Mouse (Mus musculus) lung, embryonic 15.5 days (tissue): ENCODE results near the gene Dkk3. TPM values are rescaled to one million over a fixed set of nuclear protein-coding genes. Genes with fewer than 3 reads are reported as not detected.

Source experiments
- ATAC-seq: fragments of 200-750 bp; cut with Nextera tagmentation; 2 replicates; pipeline ENCODE4 v1.8.0; 2017; ENCODE audit warnings: moderate number of reproducible peaks, borderline replicate concordance; ENCODE audit not compliant: low FRiP score, low TSS enrichment; ENCODE audit errors: extremely low read depth
- H3K27ac ChIP-seq: fragments of 300-500 bp; sonication (generic); 2 replicates; pipeline ENCODE4 v1.5.1; 2015; ENCODE audit warnings: moderate library complexity, mild to moderate bottlenecking, inconsistent platforms
- H3K27me3 ChIP-seq: fragments of 300-500 bp; sonication (generic); 2 replicates; pipeline ENCODE4 v1.6.1; 2015; ENCODE audit warnings: inconsistent platforms
- H3K36me3 ChIP-seq: fragments of 300-500 bp; sonication (generic); 2 replicates; pipeline ENCODE4 v1.6.1; 2015; ENCODE audit warnings: inconsistent platforms
- H3K4me1 ChIP-seq: fragments of 300-500 bp; sonication (generic); 2 replicates; pipeline ENCODE4 v1.6.1; 2015; ENCODE audit warnings: inconsistent platforms
- H3K4me2 ChIP-seq: fragments of 300-500 bp; sonication (generic); 2 replicates; pipeline ENCODE4 v1.6.1; 2015; ENCODE audit warnings: inconsistent platforms, mild to moderate bottlenecking, moderate library complexity
- H3K4me3 ChIP-seq: fragments of 300-500 bp; sonication (generic); 2 replicates; pipeline ENCODE4 v1.5.1; 2015; ENCODE audit warnings: mild to moderate bottlenecking, inconsistent platforms
- H3K9ac ChIP-seq: fragments of 300-500 bp; sonication (generic); 2 replicates; pipeline ENCODE4 v1.6.1; 2015; ENCODE audit warnings: inconsistent platforms
- H3K9me3 ChIP-seq: fragments of 300-500 bp; sonication (generic); 2 replicates; pipeline ENCODE4 v1.6.1; 2016; ENCODE audit warnings: inconsistent platforms
- WGBS: fragments of 180-500 bp; shearing (Covaris S2); methylation state at CpG from one replicate; pipeline ENCODE4 v1.1.7; 2015; 5-methylcytosine and 5-hydroxymethylcytosine counted together
- polyA plus RNA-seq: library from polyadenylated mRNA; unstranded; fragments of >200 nt; fragmentation: Nextera tagmentation; extraction: Ambion mirVana; gene quantifications from 2 replicates; pipeline ENCODE4 v1.2.1, GENCODE M21; 2015

The Dkk3 gene
- polyA plus RNA-seq, 1 experiment from 2014 or later: 44.2 TPM

DNA sequence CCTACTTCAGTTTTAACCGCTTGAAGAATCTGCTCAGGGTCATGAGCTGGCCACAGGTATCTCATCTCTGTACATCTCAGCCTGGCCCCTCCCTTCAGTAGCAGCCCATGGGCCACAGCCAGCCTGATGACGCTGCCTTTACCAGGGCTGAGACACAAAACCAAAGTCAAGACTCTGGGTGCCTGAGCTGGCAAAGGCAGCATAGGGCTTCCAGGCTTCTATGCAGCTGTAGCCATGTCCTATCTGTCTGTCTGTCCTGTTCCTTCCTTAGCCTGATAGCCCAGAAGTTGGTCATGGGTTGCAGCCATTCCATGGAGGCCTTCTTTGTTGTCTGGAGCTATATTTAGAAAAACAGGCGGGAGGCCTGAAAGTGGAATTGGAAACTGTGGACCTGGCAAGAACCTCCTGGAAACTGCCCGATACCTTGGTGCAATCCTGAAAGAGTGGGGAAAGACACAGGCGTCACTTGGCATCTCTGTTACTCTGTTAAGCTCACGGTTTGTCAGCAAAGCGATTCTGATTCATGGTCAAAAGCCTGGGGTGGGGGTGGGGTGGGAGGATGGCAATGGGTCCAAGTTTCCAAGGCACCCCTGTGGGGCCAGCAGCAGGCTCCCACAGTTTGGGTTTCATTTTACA is 33.1 kb downstream of the Dkk3 start:
- Histone ChIP-seq H3K4me3 (no peak overlapping the region), H3K4me2 (no peak overlapping the region), H3K4me1 (no peaks in the 10 kb centered on the region), H3K9ac (no peak overlapping the region), H3K27me3 (no peaks in the 10 kb centered on the region), H3K9me3 (no peaks in the 10 kb centered on the region), H3K27ac (no peak overlapping the region), H3K36me3 (no peaks in the 10 kb centered on the region)
- no peak for ATAC-seq
- 85% methylated on average over 7 of the region's 7 CpGs for WGBS

DNA sequence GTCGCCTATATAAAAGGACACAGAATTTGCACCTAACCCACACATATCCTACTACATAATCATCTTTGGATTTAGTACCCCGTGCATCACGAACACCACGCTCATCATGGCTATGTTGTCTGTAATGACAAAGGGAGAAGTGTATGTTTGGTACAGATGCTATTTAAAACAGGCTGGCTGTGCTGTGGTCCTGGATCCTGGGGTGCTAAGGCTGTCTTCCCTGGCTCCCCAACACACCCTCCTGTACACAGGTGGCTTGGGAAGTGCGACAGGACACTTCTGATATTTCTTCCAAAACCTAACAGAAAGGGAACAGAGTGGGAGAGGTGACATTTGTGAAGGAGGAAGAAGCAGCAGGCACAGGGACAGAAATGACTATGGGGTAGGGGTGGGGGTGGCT is 35.2 kb downstream of the Dkk3 start:
- no peak overlapping the region for H3K9ac ChIP-seq
- no peaks in the 10 kb centered on the region for H3K27me3 ChIP-seq
- H3K27ac ChIP-seq: no peak overlapping the region
- H3K4me3 ChIP-seq: no peak overlapping the region
- 85% methylated on average over 5 of the region's 5 CpGs for WGBS
- no peaks in the 10 kb centered on the region for H3K4me1 ChIP-seq
- H3K36me3 ChIP-seq: no peaks in the 10 kb centered on the region
- no peak overlapping the region for H3K4me2 ChIP-seq
- H3K9me3 ChIP-seq: no peaks in the 10 kb centered on the region
- no peak for ATAC-seq

DNA sequence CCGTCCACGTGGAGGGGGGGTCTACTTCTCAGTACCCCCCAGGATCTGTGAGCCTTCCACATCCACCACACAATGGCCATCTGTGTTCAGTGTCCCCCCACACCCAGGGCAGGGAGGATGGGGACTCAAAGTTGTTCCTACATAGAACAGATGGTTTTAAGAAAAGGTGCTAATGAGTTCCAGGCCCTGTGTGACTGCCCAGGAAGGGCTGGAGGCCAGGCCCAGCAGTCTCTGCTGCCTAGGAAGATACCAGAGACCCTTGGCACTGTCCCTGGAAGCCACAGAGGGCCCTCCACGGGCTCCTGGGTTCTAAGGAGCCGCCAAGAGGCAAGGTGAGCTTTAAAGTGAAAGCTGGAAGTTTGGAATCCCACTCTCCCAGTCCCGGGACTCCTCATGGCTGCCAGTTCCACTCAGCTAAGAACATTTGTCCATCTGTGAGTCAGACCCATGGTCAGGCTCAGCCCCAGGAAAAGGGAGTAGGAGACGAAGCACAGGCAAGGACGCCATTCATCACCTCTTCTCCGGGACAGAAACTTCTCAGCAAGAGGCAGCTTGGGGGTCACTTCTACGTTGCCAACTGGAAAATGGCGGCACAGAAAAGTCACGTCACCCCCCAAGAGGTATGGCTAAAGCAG is 36.9 kb downstream of the Dkk3 start:
- 76% methylated on average over 11 of the region's 11 CpGs for WGBS
- no peak overlapping the region for H3K9ac ChIP-seq
- no peak overlapping the region for H3K4me3 ChIP-seq
- H3K4me1 ChIP-seq: no peaks in the 10 kb centered on the region
- no peaks in the 10 kb centered on the region for H3K27me3 ChIP-seq
- ATAC-seq: no peak
- H3K4me2 ChIP-seq: no peak overlapping the region
- no peak overlapping the region for H3K27ac ChIP-seq
- H3K9me3 ChIP-seq: no peaks in the 10 kb centered on the region
- no peaks in the 10 kb centered on the region for H3K36me3 ChIP-seq

DNA sequence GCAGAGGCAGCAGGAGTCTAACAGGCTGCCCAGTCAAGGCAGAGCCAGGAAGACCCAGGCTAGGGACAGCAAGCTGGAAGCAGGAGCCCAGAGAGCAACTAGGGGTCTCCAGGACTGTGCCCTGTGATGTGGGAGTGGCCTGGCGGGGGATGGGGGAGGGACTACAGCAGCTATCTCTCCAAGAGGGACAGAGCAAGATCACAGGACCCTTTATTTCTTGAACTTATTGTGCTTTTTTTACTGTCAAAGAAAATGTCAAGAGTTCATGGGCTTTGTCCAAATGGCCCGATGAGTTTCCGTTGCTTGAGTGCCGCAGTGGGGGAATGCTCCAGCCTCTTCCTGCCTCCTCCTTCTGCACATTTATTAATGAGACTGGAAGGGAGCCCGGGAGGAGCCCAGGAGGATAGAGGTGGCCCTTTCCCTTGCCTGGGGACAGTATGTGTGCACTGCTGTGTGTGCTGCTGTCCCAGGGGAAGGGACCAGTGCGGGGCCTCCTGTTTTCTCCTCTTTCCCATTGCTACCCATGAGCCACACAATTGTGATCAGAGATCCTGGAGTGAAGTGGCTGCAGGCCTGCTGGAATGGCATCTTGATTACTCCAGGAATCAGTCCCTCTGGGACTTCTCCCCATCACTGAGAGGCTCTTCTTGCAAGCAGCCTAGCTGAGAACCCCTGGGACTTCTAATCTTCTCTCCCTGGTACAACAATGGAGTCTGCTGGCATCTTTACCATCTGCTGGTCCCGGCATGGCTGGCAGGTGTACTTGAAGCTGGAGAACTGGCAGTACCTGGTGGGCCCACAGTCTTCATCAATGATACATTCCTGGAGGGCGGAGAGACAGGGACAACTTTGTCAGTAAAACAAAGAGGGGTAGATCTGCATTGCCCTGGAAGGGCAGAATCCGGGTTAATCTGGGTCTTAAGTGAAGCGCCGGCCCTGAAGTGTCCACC is 37.7 kb downstream of the Dkk3 start:
- Histone ChIP-seq H3K4me1 (no peaks in the 10 kb centered on the region), H3K4me2 (no peak overlapping the region), H3K9ac (no peak overlapping the region), H3K27me3 (no peaks in the 10 kb centered on the region), H3K4me3 (no peak overlapping the region), H3K36me3 (peaks cover 6% of the 10 kb centered on the region; the same call in 1 of the 2 replicates), H3K27ac (no peak overlapping the region; the same call in 1 of the 2 replicates), H3K9me3 (no peaks in the 10 kb centered on the region)
- no peak for ATAC-seq
- 63% methylated on average over 11 of the region's 11 CpGs for WGBS

DNA sequence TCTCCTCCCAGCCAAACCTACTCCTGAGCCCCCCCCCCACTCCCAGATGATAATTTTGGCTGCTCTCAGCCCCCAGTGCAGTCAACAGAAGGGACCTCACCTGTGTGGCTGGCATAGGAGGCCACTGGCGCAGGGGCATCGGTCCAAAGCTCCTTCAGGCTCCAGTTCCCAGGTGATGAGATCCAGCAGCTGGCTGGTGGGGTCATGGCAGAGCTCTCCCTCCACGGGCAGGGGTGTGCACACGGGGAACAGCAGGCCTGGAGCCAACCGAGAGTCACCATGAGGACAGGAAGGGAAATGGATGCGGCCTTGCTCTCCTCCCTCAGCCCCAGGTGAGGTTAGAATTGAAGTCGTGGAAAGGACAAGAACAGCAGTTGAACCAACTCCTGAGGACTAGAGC is 39.6 kb downstream of the Dkk3 start:
- H3K27me3 ChIP-seq: no peaks in the 10 kb centered on the region
- WGBS: 71% methylated on average over 7 of the region's 7 CpGs
- H3K27ac ChIP-seq: no peak overlapping the region
- no peak for ATAC-seq
- H3K9ac ChIP-seq: no peak overlapping the region
- no peaks in the 10 kb centered on the region for H3K9me3 ChIP-seq
- no peaks in the 10 kb centered on the region for H3K4me1 ChIP-seq
- peaks cover 6% of the 10 kb centered on the region; the same call in 1 of the 2 replicates for H3K36me3 ChIP-seq
- no peak overlapping the region for H3K4me3 ChIP-seq
- H3K4me2 ChIP-seq: no peak overlapping the region

DNA sequence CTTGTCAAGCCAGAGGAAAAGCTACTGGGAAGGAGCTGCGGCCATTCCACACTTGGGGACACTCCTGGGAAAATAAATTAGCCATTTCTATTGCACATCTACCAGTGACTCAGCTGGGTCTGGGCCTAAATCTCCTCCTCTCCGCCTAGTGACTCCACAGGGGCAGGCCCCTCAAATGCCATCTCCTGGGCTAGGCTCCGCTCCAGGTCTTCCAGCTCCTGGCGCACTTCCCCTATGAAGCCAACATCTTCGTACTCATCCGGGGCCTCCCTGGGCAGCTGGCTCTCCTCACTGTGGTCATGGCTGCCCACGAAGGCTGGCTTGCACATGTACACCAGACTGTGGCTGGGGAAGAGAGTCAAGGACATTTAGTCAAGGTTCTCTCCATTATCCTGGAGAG is 40.8 kb downstream of the Dkk3 start:
- Histone ChIP-seq H3K27me3 (no peaks in the 10 kb centered on the region), H3K27ac (no peak overlapping the region), H3K9ac (no peak overlapping the region), H3K4me1 (no peaks in the 10 kb centered on the region), H3K4me3 (no peak overlapping the region), H3K4me2 (no peak overlapping the region), H3K9me3 (no peaks in the 10 kb centered on the region), H3K36me3 (peaks cover 6% of the 10 kb centered on the region; the same call in 1 of the 2 replicates)
- WGBS: 83% methylated on average over 7 of the region's 7 CpGs
- no peak for ATAC-seq

DNA sequence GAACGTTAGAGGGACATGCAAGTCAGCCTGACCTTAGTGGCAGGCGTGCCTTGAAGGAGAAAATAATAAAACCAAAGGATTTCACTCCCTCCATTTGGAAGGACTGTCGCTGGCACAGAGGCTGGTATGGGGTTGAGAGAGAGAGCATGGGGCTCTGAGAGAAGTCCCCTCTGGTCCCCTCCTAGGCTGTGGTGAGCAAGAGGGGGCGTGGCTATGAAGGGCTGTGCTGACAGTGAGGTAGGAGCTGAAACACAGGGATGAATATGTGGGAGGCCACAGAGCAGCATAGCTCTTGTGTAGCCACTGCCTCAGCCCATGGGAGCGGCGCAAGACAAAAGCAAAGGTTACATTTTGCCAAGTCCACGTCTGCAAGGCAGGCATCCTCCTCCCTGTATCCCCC is 41.4 kb downstream of the Dkk3 start:
- 86% methylated on average over 7 of the region's 7 CpGs for WGBS

DNA sequence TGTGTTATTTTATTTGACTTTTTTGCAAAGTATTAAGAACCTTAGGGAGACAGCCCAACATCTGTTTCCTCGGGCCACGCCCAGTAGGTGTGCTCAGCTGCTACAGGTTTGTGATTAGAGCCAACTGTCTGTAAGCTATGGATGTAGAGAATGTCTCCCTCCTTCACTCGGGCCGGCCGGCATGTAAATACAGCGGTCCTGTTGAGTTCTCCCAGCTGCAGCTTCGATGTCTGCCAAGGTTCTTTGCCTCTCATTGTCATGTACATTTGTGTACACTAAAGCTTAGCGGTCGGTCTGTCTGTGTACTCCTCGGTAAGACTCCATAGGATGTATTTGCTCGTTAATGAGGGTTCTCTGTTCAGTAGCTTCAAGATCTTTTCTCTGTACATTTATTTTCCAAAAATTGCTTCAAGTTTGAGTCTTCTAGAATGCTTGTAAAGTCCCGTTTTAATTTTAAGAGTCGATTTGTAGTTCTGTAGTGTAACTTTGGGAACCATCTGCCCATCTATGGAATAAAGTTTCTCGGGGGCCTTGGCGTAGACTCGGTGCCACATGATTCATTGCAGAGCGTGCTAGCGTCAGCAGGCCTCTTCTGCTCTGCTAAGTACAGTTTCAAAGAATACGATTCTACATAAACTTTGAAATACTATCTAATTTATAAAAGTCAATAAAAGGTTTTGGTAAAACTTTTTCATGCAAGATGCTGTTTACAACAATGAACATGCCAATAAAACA is 48.1 kb downstream of the Dkk3 start:
- Histone ChIP-seq H3K9ac (no peak overlapping the region), H3K36me3 (peaks cover 56% of the 10 kb centered on the region), H3K4me2 (no peak overlapping the region), H3K27me3 (no peaks in the 10 kb centered on the region), H3K4me1 (no peaks in the 10 kb centered on the region), H3K27ac (no peak overlapping the region), H3K4me3 (no peak overlapping the region), H3K9me3 (no peaks in the 10 kb centered on the region)
- ATAC-seq: no peak
- WGBS: 78% methylated on average over 19 of the region's 19 CpGs

More for the DNA sequence above, 41.4 kb downstream of the Dkk3 start:
- Histone ChIP-seq H3K9me3 (no peaks in the 10 kb centered on the region), H3K9ac (no peak overlapping the region), H3K4me1 (no peaks in the 10 kb centered on the region), H3K36me3 (peaks cover 11% of the 10 kb centered on the region), H3K27me3 (no peaks in the 10 kb centered on the region), H3K4me2 (no peak overlapping the region), H3K4me3 (no peak overlapping the region), H3K27ac (no peak overlapping the region)
- no peak for ATAC-seq

DNA sequence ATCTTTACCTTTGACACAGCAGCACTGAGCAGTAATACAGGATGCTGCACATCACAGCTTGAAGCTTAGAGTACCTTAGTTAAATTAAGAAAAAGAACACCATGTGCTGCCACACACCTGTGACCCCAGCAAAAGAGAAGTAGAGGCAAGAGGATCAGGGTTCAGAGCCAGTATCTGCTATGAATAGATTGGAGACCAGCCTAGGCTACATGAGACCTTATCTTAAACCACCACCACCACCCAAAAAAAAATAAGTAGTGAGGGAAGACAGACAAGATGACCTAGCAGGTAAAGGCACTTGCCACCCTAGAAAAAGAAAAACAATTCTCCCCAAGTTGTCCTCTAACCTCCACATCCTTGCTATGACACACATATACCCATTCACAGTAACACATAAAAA is 50.1 kb downstream of the Dkk3 start:
- Histone ChIP-seq H3K9me3 (no peaks in the 10 kb centered on the region), H3K4me2 (no peak overlapping the region), H3K9ac (no peak overlapping the region), H3K36me3 (peaks cover 73% of the 10 kb centered on the region), H3K27ac (no peak overlapping the region), H3K4me3 (no peak overlapping the region), H3K4me1 (no peaks in the 10 kb centered on the region), H3K27me3 (no peaks in the 10 kb centered on the region)
- ATAC-seq: no peak

DNA sequence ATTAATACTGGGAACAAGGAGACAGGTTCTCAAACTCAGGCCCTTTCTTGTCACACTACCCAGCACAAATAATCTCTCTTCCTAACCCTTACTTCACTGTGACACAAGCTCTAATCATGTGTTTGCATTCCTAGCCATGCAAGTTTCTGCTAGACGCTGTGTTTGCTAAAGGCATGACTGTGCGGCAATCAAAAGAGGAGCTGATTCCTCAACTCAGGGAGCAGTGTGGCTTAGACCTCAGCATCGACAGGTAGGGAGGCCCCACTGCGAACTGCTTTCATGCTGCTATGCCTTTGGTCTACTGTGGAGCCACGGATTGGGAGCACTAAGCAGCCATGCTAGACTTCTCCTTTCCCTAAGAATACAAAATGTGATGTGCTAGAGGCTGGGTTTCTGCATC is 55.0 kb downstream of the Dkk3 start:
- H3K36me3 ChIP-seq: peaks cover 78% of the 10 kb centered on the region
- H3K4me1 ChIP-seq: no peaks in the 10 kb centered on the region
- H3K9me3 ChIP-seq: no peaks in the 10 kb centered on the region
- H3K4me3 ChIP-seq: no peak overlapping the region
- no peaks in the 10 kb centered on the region for H3K27me3 ChIP-seq
- ATAC-seq: no peak
- 69% methylated on average over 5 of the region's 5 CpGs for WGBS
- H3K9ac ChIP-seq: no peak overlapping the region
- no peak overlapping the region for H3K4me2 ChIP-seq
- H3K27ac ChIP-seq: no peak overlapping the region

DNA sequence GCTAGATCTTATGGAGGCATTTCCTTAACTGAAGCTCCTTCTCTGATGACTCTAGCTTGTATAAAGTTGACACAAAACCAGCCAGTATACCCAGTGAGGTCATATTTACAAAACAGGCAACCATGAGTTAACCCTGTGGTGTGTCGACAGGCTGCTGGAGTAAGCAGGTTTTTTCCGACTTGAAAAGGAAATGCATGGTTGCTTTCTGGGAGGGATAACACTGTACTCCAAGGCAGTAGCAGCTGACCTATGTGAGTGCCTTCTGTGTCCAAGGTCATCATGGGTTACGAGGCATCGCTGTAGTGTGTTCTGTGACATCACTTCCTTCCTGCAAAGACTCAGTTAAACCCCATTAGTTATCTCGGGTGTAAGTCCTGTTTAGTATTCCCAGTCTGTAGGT is 55.9 kb downstream of the Dkk3 start:
- H3K36me3 ChIP-seq: peaks cover 80% of the 10 kb centered on the region
- no peaks in the 10 kb centered on the region for H3K27me3 ChIP-seq
- no peaks in the 10 kb centered on the region for H3K4me1 ChIP-seq
- WGBS: 67% methylated on average over 5 of the region's 5 CpGs
- no peak overlapping the region for H3K9ac ChIP-seq
- H3K9me3 ChIP-seq: no peaks in the 10 kb centered on the region
- no peak for ATAC-seq
- H3K27ac ChIP-seq: no peak overlapping the region
- H3K4me3 ChIP-seq: no peak overlapping the region
- no peak overlapping the region for H3K4me2 ChIP-seq
